Mouse (Mus musculus) MEL-GATA-1-ER (cell line): ENCODE results near the gene Creb3l2.
"Not testable (repeated sequence)": the region's sequence is repeated elsewhere in the genome, so short reads cannot be mapped to it uniquely, and the experiment has no call there.

Source experiments
- DNase-seq: peaks from one replicate; pipeline ENCODE4 v3.0.0-alpha.2; 2012; ENCODE audit warnings: low read depth; ENCODE audit errors: extremely low read depth

Gene Creb3l2

GRCm38 (mm10) chr6:37411696-37412095 lies 30.2 kb downstream of the Creb3l2 start:
- DNase-seq, result no peak

DNA sequence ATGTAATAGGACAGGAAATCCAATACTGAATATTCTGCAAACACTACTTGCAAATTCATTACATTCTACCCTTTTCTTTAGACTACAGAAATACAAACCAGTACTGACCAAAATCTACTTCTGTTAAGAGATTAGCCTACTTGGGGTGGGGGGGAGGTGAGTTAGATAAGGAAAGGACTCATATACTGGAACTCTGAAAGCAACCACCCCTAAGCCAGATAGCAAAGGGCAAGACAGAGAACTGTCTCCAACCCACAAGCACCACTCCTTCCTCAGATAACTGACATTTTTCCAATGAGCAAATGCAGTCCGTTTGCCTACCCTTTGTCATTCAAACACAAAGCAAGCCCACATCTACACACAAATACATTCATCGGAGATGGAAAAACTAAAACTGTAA lies 32.1 kb downstream of the Creb3l2 start:
- no peak for DNase-seq

DNA sequence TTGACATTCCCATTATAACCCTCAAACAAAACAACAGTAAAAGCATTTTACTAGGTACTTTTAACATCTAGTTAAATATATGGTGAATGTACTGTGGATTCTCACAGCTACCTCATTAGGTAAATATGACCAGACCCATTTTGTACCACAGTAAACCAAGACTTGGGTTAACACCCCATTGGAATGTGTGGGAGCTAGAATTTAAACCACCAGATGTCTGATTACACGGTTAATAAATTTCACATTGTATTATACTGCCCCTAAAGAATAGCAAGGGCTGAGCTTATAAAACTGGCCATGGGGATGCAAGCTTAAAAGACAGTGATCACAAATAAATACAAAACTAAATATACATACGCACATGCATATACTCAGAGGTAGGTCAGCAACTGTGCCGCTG lies 34.1 kb downstream of the Creb3l2 start:
- DNase-seq, result no peak

DNA sequence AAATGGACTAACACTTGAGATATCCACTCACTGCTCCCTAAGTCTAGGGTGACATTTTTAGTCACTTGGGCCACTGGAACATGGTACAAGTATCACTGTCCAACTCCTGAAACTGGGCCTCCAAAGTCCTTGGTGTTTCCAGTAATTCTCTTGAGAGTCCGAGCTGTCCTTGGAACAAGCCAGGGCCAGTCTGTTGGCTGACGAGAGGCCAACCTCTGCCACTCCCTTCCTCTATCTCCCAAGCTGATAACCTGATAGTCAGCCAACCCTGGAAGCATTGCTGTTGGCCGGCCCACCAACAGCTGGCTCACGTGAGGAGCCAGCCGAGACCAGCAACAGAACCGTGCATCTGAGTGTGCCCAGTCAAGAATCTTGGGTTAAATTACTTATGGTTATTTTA lies 35.0 kb downstream of the Creb3l2 start:
- no peak for DNase-seq

DNA sequence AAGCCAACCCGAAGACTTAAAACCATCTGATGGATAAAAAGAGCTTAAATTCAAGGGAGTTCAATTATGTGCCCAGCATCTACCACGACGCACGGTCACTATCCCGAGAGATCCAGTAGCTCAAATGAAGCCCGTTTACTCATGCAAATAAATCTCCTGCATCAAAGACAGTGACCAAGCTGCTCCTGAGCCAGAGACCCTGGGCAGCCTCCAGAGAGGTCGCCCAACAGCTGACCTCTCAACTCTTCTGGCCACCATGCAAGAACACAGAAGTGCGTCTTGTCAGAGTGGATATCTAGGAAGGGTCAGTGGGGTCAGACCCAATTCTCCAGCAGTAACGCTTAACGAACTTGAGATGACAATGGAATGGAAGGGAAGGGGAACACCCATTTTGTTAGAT lies 35.9 kb downstream of the Creb3l2 start:
- no peak for DNase-seq

DNA sequence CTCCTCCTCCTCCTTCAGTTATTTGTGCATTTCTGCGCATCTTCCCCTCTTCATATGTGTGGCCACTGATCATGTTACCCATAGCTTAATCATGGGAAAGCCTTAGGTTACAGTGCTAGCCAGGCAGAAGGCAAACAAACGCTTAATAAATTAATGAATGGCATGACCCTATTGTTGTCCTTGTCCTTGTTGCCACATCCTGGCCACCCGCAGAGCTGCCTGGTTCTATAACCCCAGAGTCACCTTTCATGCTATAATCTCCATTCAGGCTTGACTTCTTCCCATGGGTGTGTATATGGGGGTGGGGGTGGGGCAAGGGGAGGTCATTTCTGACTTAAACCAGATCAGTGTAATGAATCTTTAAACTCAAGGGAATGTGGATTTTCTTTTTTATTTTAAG lies 37.6 kb downstream of the Creb3l2 start:
- no peak for DNase-seq

GRCm38 (mm10) chr6:37401928-37402327 lies 40.0 kb downstream of the Creb3l2 start:
- DNase-seq, result no peak

- DNase-seq, result no peak
These were observed 41.0 kb downstream of the Creb3l2 start for GRCm38 (mm10) chr6:37400866-37401525.

- DNase-seq, result no peak
These were observed 41.8 kb downstream of the Creb3l2 start for GRCm38 (mm10) chr6:37400167-37400566.

GRCm38 (mm10) chr6:37398943-37399342 lies 43.0 kb downstream of the Creb3l2 start:
- DNase-seq, result no peak

DNA sequence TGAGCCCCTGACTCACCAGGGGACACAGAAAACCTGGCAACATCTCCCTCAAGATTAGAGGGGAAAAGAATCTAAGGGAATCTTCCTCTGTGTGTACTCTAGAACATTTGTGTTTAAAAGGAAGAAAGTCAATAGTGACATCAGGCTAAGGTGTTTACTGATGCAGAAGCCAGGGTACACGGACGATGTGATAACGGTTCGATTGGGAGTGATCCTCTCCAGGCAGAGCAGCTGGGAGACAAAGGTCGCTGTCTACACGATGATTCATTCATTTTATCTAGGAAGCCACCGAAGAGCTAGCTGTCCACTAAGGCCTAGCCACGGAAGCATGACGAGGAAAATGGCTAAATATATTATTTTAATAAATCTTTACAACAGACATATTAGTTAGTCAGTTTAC lies 44.0 kb downstream of the Creb3l2 start:
- DNase-seq, result no peak

GRCm38 (mm10) chr6:37397254-37397653 lies 44.7 kb downstream of the Creb3l2 start:
- no peak for DNase-seq

- no peak for DNase-seq
These were observed 45.8 kb downstream of the Creb3l2 start for GRCm38 (mm10) chr6:37396127-37396526.

DNA sequence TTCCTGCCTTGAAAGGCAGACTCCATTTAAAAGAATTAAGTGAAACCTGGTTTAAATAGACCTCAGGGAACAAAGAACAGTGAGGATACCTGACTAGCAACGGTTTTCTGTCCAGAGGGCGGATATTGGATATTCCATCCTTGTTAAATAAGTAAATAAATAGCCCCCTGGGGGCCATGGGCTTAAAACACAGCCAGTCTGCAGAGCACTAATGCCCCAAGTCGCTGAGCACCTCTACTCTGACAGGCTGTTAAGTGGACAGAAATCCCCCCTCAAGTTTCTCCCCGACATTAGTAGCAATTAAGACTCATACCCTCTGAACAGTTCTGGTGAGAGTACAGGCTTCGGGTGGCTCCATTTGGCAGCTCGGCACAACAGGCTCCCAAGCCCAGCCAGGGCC lies 48.7 kb downstream of the Creb3l2 start:
- no peak for DNase-seq

- no peak for DNase-seq
These were observed 49.7 kb downstream of the Creb3l2 start for GRCm38 (mm10) chr6:37392262-37392661.

- no peak for DNase-seq
These were observed 50.6 kb downstream of the Creb3l2 start for GRCm38 (mm10) chr6:37391313-37391712.

DNA sequence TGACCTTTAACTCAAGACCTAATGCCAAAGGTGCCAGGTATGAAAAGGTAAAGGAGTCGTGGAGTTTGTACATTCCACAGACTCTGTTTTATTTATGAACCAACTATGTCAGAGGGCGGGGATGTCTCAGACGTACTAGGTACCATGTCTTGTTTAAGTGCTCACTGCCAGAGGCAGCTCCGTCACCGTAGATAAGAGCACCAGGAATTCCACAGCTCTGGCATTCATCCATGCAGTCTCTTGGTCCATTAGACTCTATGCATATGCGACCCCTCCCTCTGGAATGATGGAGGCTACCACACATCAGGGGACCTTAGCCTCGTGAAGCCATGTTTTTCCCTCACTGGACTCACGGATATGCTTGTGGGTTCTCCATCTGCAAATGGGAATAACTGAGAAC lies 53.0 kb downstream of the Creb3l2 start:
- DNase-seq, result no peak

DNA sequence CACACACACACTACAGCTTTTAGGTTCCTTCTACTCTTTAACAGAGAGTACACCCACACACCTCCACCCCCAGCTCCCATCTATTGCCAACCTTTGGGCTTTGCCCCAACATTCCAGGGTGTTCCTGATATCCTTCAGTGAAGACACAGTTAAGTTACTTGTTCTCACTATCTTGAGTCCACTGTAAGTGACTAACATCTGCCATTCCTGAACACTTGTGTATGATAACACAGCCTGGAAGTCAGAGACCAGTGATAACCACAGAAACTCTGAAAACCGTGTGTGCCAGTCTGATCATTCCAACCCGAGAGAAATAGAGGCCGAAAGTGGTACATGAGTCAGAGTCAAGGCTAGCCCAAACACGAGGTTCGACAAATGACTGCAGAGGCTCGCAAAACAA lies 53.4 kb downstream of the Creb3l2 start:
- DNase-seq, result no peak

DNA sequence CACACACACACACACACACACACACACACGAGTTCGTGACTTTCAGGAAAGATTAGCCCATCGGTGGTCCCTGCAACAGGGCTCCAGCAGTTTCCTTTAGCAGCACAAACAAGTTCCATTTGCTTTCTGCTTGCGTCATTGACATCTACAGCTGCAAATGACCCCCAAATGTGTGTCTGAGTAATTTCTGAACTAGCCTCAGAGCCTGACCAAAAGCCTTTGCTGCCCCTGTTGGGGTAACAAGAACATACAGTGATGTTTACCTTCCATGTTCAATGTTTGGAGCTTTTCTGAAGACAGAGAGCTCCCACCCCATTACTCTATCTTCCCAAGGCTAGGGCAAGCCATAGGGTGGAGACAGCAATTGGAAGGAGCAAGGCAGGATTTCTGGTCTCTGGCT lies 54.7 kb downstream of the Creb3l2 start:
- DNase-seq, result no peak

DNA sequence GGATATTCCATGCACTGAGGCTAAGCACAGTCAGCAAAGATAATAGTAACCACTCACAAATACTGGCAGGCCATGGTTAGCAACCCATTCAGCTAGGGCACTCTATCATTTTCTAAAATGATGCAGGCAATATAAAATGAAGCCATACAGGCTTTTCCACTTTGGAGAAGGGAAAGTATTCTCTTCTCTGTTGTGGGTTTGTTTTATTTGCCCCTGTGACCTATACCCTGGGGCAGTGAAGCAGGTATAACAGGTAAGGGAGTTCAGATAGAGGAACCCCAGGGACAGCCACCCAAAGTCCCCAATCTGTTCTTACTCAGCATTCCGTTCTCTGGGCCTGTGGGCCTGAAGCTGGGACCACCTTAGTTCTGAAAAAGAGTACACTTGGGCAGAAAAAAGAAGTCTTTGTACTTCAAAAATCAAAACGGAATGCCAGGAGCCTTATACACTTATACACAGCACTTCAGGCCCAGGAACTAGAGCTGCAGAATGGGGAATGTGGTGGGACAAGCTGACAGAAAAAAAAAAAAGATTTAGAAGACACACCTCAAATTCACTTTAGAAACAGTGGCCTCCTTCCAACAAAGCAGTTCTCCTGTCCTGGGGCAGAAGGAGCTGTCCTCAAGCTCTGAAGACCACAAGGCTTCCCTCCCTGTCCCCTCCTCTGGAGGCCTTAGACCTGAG lies 56.2 kb downstream of the Creb3l2 start:
- DNase-seq, result no peak

GRCm38 (mm10) chr6:37382761-37383160 lies 59.2 kb downstream of the Creb3l2 start:
- no peak for DNase-seq

GRCm38 (mm10) chr6:37377836-37378580 lies 63.9 kb downstream of the Creb3l2 start:
- no peak for DNase-seq

DNA sequence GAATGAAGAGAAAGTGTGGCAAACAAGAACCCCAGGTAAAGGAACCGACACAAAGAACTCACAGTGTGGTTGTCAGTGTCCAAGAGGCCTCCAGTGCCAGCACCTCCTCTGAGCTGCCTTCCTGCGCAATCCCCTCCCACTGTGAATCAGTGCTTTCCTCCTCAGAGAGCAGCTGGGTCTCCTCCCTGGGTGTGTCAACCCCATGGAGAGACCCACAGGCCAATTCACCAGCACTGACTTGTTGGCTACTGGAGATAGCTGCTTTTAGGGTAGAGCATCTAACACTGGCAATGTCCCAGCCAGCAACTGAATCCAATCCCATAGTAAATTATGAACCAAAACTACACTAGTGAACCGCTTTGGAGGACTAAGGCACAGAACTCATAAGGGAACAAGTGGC lies 64.6 kb downstream of the Creb3l2 start:
- not testable (repeated sequence) for DNase-seq
